In genomic region chr19:30248822-30249221, GRCm38 (mm10) we compare ENCODE assay signal across 9 mouse cellular contexts. TPM values are rescaled to one million over a fixed set of nuclear protein-coding genes. Genes with fewer than 3 reads are reported as not detected.
DNase-seq lines count a peak whose midpoint lies in the region; ATAC-seq and TF ChIP-seq lines count a peak whose summit lies in the region.
"Had no signal": no experiment of that assay in that cellular context is flagged by ENCODE, and none has a peak within 500 bp of the region (broad histone marks: within the 10 kb centered on the region; RNA-seq: fewer than 3 reads in every experiment).

No protein-coding gene starts in this region.

- WGBS in heart, adult 2 months = 4% methylated on average over 8 of the region's 8 CpGs
- WGBS in heart, embryonic 10.5 days = 6% methylated on average over 8 of the region's 8 CpGs
- WGBS in forebrain, embryonic 16.5 days = 4% methylated on average over 8 of the region's 8 CpGs
- 5% methylated on average over 8 of the region's 8 CpGs for WGBS in small intestine, adult 2 months

- H3K4me1 ChIP-seq in heart, adult 2 months (ENCODE audit: control insufficient read depth, insufficient read depth, low read length) = no peaks in the 10 kb centered on the region
- H3K4me1 ChIP-seq in heart, embryonic 10.5 days = no peaks in the 10 kb centered on the region
- no peaks in the 10 kb centered on the region for H3K4me1 ChIP-seq in forebrain, embryonic 16.5 days (replicated peaks; ENCODE audit: control insufficient read depth, insufficient read depth, low read length)
- no peaks in the 10 kb centered on the region for H3K4me1 ChIP-seq in small intestine, adult 2 months (ENCODE audit: control insufficient read depth, insufficient read depth, insufficient read length, low read length)
- H3K4me1 ChIP-seq: midbrain, embryonic 12.5 days had no signal

- H3K9ac ChIP-seq in heart, adult 2 months (ENCODE audit: low read depth, low read length) = no peak overlapping the region
- H3K9ac ChIP-seq in forebrain, embryonic 16.5 days (replicated peaks; ENCODE audit: low read depth, low read length) = no peak overlapping the region
- H3K9ac ChIP-seq: midbrain, embryonic 12.5 days had no signal

- no peaks in the 10 kb centered on the region for H3K9me3 ChIP-seq in heart, embryonic 10.5 days
- H3K9me3 ChIP-seq in forebrain, embryonic 16.5 days (ENCODE audit: control insufficient read depth, low read length) = no peaks in the 10 kb centered on the region
- H3K9me3 ChIP-seq: midbrain, embryonic 12.5 days had no signal

- no peaks in the 10 kb centered on the region for H3K27me3 ChIP-seq in heart, adult 2 months (ENCODE audit: control insufficient read depth, insufficient read depth, low read length)
- H3K27me3 ChIP-seq in heart, embryonic 10.5 days (ENCODE audit: insufficient read depth, poor library complexity, severe bottlenecking) = peaks cover 10% of the 10 kb centered on the region
- no peaks in the 10 kb centered on the region for H3K27me3 ChIP-seq in forebrain, embryonic 16.5 days (replicated peaks; ENCODE audit: control insufficient read depth, insufficient read depth, low read length)
- no peaks in the 10 kb centered on the region for H3K27me3 ChIP-seq in small intestine, adult 2 months (ENCODE audit: control insufficient read depth, insufficient read depth, low read length)

- TF ChIP-seq POLR2A in heart, adult 2 months (IDR thresholded peaks at IDR 0.05; ENCODE audit: insufficient read depth, low read depth, low read length) = no peak
- TF ChIP-seq POLR2A in small intestine, adult 2 months (IDR thresholded peaks at IDR 0.05; ENCODE audit: low read depth, low read length) = no peak

- peak; percentile 14 to 49 for DNase-seq in heart, adult 2 months
- no peak for DNase-seq in heart, embryonic 10.5 days (ENCODE audit: low spot score)
- DNase-seq in ES-CJ7 (ENCODE audit: low read depth, low spot score) = peak; percentile 68
- peak; percentile 22 for DNase-seq in c-Kit-positive CD71-positive TER-119-negative erythroid progenitor cells, embryonic 14.5 days (ENCODE audit: low read depth)
- peak; percentile 49 to 77 for DNase-seq in layer of hippocampus, adult 2 months (ENCODE audit: low spot score in 2 of 2)
- peak; percentile 71 for DNase-seq in lung, postnatal 14 days

- no peak overlapping the region for H3K4me2 ChIP-seq in forebrain, embryonic 16.5 days (ENCODE audit: low read length)
- H3K4me2 ChIP-seq: midbrain, embryonic 12.5 days had no signal

- no peaks in the 10 kb centered on the region for H3K79me2 ChIP-seq in heart, adult 2 months (replicated peaks; ENCODE audit: control insufficient read depth, insufficient read depth, low read length)

- peak; percentile 69 for ATAC-seq in forebrain, embryonic 16.5 days

- intact Hi-C loops in heart, adult 2 months (cut with DNase I) = loop anchor here (1.0 to 10.0 kb wide), 2 partner anchors 305 to 1506 kb away; no protein-coding TSS in a partner anchor

- no peaks in the 10 kb centered on the region for H3K36me3 ChIP-seq in heart, adult 2 months (ENCODE audit: control insufficient read depth, insufficient read depth, low read length)
- no peaks in the 10 kb centered on the region for H3K36me3 ChIP-seq in heart, embryonic 10.5 days
- H3K36me3 ChIP-seq in forebrain, embryonic 16.5 days (ENCODE audit: control insufficient read depth, insufficient read depth) = no peaks in the 10 kb centered on the region
- no peaks in the 10 kb centered on the region for H3K36me3 ChIP-seq in small intestine, adult 2 months (ENCODE audit: control insufficient read depth, insufficient read depth, low read length)
- H3K36me3 ChIP-seq: midbrain, embryonic 12.5 days had no signal

- TF ChIP-seq CTCF in heart, adult 2 months (IDR thresholded peaks at IDR 0.05) = peak; percentile 85
- peak; percentile 91 for TF ChIP-seq CTCF in layer of hippocampus, adult 2 months (conservative IDR thresholded peaks at IDR 0.05)
- peak; percentile 72; the same call in 1 of the 2 replicates for TF ChIP-seq CTCF in small intestine, adult 2 months (IDR thresholded peaks at IDR 0.05; ENCODE audit: extremely low read depth, insufficient read length, insufficient replicate concordance, low read depth, low read length)

- no peak overlapping the region for H3K27ac ChIP-seq in heart, adult 2 months
- H3K27ac ChIP-seq in heart, embryonic 10.5 days = no peak overlapping the region
- H3K27ac ChIP-seq in forebrain, embryonic 16.5 days (ENCODE audit: low read length) = no peak overlapping the region
- H3K27ac ChIP-seq in layer of hippocampus, adult 2 months = no peak overlapping the region
- H3K27ac ChIP-seq in small intestine, adult 2 months (ENCODE audit: insufficient read depth, low read depth, low read length) = no peak overlapping the region
- H3K27ac ChIP-seq: midbrain, embryonic 12.5 days had no signal

- no peak for TF ChIP-seq EP300 in heart, adult 2 months (IDR thresholded peaks at IDR 0.05; ENCODE audit: insufficient read depth, low read depth, low read length)

- H3K4me3 ChIP-seq in heart, adult 2 months = no peak overlapping the region
- H3K4me3 ChIP-seq in heart, embryonic 10.5 days = no peak overlapping the region
- no peak overlapping the region for H3K4me3 ChIP-seq in forebrain, embryonic 16.5 days (replicated peaks; ENCODE audit: low read length)
- H3K4me3 ChIP-seq in layer of hippocampus, adult 2 months = no peak overlapping the region
- H3K4me3 ChIP-seq in small intestine, adult 2 months (ENCODE audit: low read depth, low read length) = no peak overlapping the region
- H3K4me3 ChIP-seq: midbrain, embryonic 12.5 days had no signal

RNA-seq across cellular contexts. Expression of gene Mbl2, which starts 16.1 kb away (rescaled TPM):
- total RNA-seq in heart, adult 2 months (2021) = not detected
- polyA plus RNA-seq in heart, adult 2 months (2012; rRNA removed) = 0.67 TPM in 1 of 2 replicates, not detected in the other
- 0.13 and 0.14 TPM in 2 replicates for polyA plus RNA-seq in heart, embryonic 10.5 days (2016; fragmentation: Nextera tagmentation; extraction: Ambion mirVana)
- not detected in 2 replicates for polyA plus RNA-seq in forebrain, embryonic 16.5 days (2015; fragmentation: Nextera tagmentation; extraction: Ambion mirVana)
- not detected for total RNA-seq in layer of hippocampus, adult 2 months (2021)
- polyA plus RNA-seq in small intestine, adult 2 months (2012; rRNA removed) = 1.6 and 7.9 TPM in 2 replicates
- polyA plus RNA-seq: midbrain, embryonic 12.5 days had no signal
